Mouse (Mus musculus): ENCODE measurements at regions not wholly inside any gene's neighbourhood (a gene's known extent, or its start where the extent isn't known, plus 50 kb on each side); places are given as distances from the start of the nearest gene placed in this dataset.
A peak's percentile ranks its signal among the peaks of the same experiment; 100 is the strongest.

- Histone ChIP-seq H3K9ac (ENCODE audit: low read length) (no peak overlapping the region), H3K36me3 (ENCODE audit: control insufficient read depth, insufficient read depth) (no peaks in the 10 kb centered on the region), H3K27ac (ENCODE audit: low read length) (no peak overlapping the region), H3K4me1 (ENCODE audit: control insufficient read depth, insufficient read depth, low read length) (no peaks in the 10 kb centered on the region), H3K4me2 (ENCODE audit: low read depth, low read length) (no peak overlapping the region), H3K27me3 (ENCODE audit: control insufficient read depth, insufficient read depth, low read length) (peaks cover 4% of the 10 kb centered on the region; the same call in 1 of the 2 replicates), H3K9me3 (replicated peaks; ENCODE audit: control insufficient read depth, low read length) (no peaks in the 10 kb centered on the region), H3K4me3 (ENCODE audit: low read length) (no peak overlapping the region)
- 77% methylated on average over 2 of the region's 2 CpGs for WGBS
- no peak for ATAC-seq (replicated peaks; ENCODE audit: extremely low read depth, insufficient read depth, low FRiP score)
Measured at GRCm38 (mm10) chr16:92917356-92917755, 91.4 kb upstream of the Runx1 start.

GRCm38 (mm10) chr16:92915651-92916050, 89.7 kb upstream of the Runx1 start:
- no peaks in the 10 kb centered on the region for H3K36me3 ChIP-seq (ENCODE audit: control insufficient read depth, insufficient read depth)
- no peak overlapping the region for H3K27ac ChIP-seq (ENCODE audit: low read length)
- ATAC-seq (replicated peaks; ENCODE audit: extremely low read depth, insufficient read depth, low FRiP score) = no peak
- no peak overlapping the region for H3K4me3 ChIP-seq (ENCODE audit: low read length)
- H3K9me3 ChIP-seq (replicated peaks; ENCODE audit: control insufficient read depth, low read length) = no peaks in the 10 kb centered on the region
- no peak overlapping the region for H3K4me2 ChIP-seq (ENCODE audit: low read depth, low read length)
- peaks cover 2% of the 10 kb centered on the region; the same call in 1 of the 2 replicates for H3K27me3 ChIP-seq (ENCODE audit: control insufficient read depth, insufficient read depth, low read length)
- 66% methylated on average over 6 of the region's 6 CpGs for WGBS
- H3K4me1 ChIP-seq (ENCODE audit: control insufficient read depth, insufficient read depth, low read length) = no peaks in the 10 kb centered on the region
- H3K9ac ChIP-seq (ENCODE audit: low read length) = no peak overlapping the region

GRCm38 (mm10) chr16:92906873-92907272, 80.9 kb upstream of the Runx1 start:
- Histone ChIP-seq H3K4me2 (ENCODE audit: low read depth, low read length) (no peak overlapping the region), H3K4me3 (ENCODE audit: low read length) (no peak overlapping the region), H3K9ac (ENCODE audit: low read length) (no peak overlapping the region), H3K9me3 (replicated peaks; ENCODE audit: control insufficient read depth, low read length) (no peaks in the 10 kb centered on the region), H3K27me3 (ENCODE audit: control insufficient read depth, insufficient read depth, low read length) (peaks cover 11% of the 10 kb centered on the region), H3K27ac (ENCODE audit: low read length) (no peak overlapping the region), H3K4me1 (ENCODE audit: control insufficient read depth, insufficient read depth, low read length) (no peaks in the 10 kb centered on the region), H3K36me3 (ENCODE audit: control insufficient read depth, insufficient read depth) (no peaks in the 10 kb centered on the region)
- 86% methylated on average over 4 of the region's 4 CpGs for WGBS
- ATAC-seq (replicated peaks; ENCODE audit: extremely low read depth, insufficient read depth, low FRiP score) = no peak

GRCm38 (mm10) chr16:92905626-92906025, 79.7 kb upstream of the Runx1 start:
- 77% methylated on average over 6 of the region's 6 CpGs for WGBS

GRCm38 (mm10) chr16:92903892-92904473, 78.0 kb upstream of the Runx1 start:
- Histone ChIP-seq H3K9me3 (replicated peaks; ENCODE audit: control insufficient read depth, low read length) (no peaks in the 10 kb centered on the region), H3K4me1 (ENCODE audit: control insufficient read depth, insufficient read depth, low read length) (no peaks in the 10 kb centered on the region), H3K27me3 (ENCODE audit: control insufficient read depth, insufficient read depth, low read length) (peaks cover 15% of the 10 kb centered on the region), H3K4me2 (ENCODE audit: low read depth, low read length) (no peak overlapping the region), H3K36me3 (ENCODE audit: control insufficient read depth, insufficient read depth) (no peaks in the 10 kb centered on the region), H3K27ac (ENCODE audit: low read length) (no peak overlapping the region), H3K4me3 (ENCODE audit: low read length) (no peak overlapping the region), H3K9ac (ENCODE audit: low read length) (no peak overlapping the region)
- ATAC-seq (replicated peaks; ENCODE audit: extremely low read depth, insufficient read depth, low FRiP score) = no peak
- 54% methylated on average over 9 of the region's 9 CpGs for WGBS

More at GRCm38 (mm10) chr16:92905626-92906025, 79.7 kb upstream of the Runx1 start:
- H3K27ac ChIP-seq (ENCODE audit: low read length) = no peak overlapping the region
- H3K27me3 ChIP-seq (ENCODE audit: control insufficient read depth, insufficient read depth, low read length) = peaks cover 12% of the 10 kb centered on the region
- no peak overlapping the region for H3K4me3 ChIP-seq (ENCODE audit: low read length)
- no peaks in the 10 kb centered on the region for H3K9me3 ChIP-seq (replicated peaks; ENCODE audit: control insufficient read depth, low read length)
- no peak overlapping the region for H3K9ac ChIP-seq (ENCODE audit: low read length)
- H3K36me3 ChIP-seq (ENCODE audit: control insufficient read depth, insufficient read depth) = no peaks in the 10 kb centered on the region
- no peaks in the 10 kb centered on the region for H3K4me1 ChIP-seq (ENCODE audit: control insufficient read depth, insufficient read depth, low read length)
- no peak for ATAC-seq (replicated peaks; ENCODE audit: extremely low read depth, insufficient read depth, low FRiP score)
- H3K4me2 ChIP-seq (ENCODE audit: low read depth, low read length) = no peak overlapping the region

- Histone ChIP-seq H3K4me2 (ENCODE audit: low read depth, low read length) (no peak overlapping the region), H3K4me1 (ENCODE audit: control insufficient read depth, insufficient read depth, low read length) (no peaks in the 10 kb centered on the region), H3K27ac (ENCODE audit: low read length) (no peak overlapping the region), H3K9me3 (replicated peaks; ENCODE audit: control insufficient read depth, low read length) (no peaks in the 10 kb centered on the region), H3K4me3 (ENCODE audit: low read length) (no peak overlapping the region), H3K36me3 (ENCODE audit: control insufficient read depth, insufficient read depth) (no peaks in the 10 kb centered on the region), H3K9ac (ENCODE audit: low read length) (no peak overlapping the region), H3K27me3 (ENCODE audit: control insufficient read depth, insufficient read depth, low read length) (peaks cover 17% of the 10 kb centered on the region)
- 82% methylated on average over 7 of the region's 7 CpGs for WGBS
- no peak for ATAC-seq (replicated peaks; ENCODE audit: extremely low read depth, insufficient read depth, low FRiP score)
Measured at GRCm38 (mm10) chr16:92903486-92903885, 77.5 kb upstream of the Runx1 start.

- no peak for ATAC-seq (replicated peaks; ENCODE audit: extremely low read depth, insufficient read depth, low FRiP score)
- Histone ChIP-seq H3K27me3 (ENCODE audit: control insufficient read depth, insufficient read depth, low read length) (peaks cover 16% of the 10 kb centered on the region), H3K4me2 (ENCODE audit: low read depth, low read length) (no peak overlapping the region), H3K9ac (ENCODE audit: low read length) (no peak overlapping the region), H3K27ac (ENCODE audit: low read length) (no peak overlapping the region), H3K4me1 (ENCODE audit: control insufficient read depth, insufficient read depth, low read length) (no peaks in the 10 kb centered on the region), H3K36me3 (ENCODE audit: control insufficient read depth, insufficient read depth) (no peaks in the 10 kb centered on the region), H3K4me3 (ENCODE audit: low read length) (no peak overlapping the region), H3K9me3 (replicated peaks; ENCODE audit: control insufficient read depth, low read length) (no peaks in the 10 kb centered on the region)
- 72% methylated on average over 1 of the region's 1 CpGs for WGBS
Measured at GRCm38 (mm10) chr16:92899704-92900103, 73.8 kb upstream of the Runx1 start.

- Histone ChIP-seq H3K27ac (ENCODE audit: low read length) (no peak overlapping the region), H3K4me3 (ENCODE audit: low read length) (no peak overlapping the region), H3K27me3 (ENCODE audit: control insufficient read depth, insufficient read depth, low read length) (peaks cover 36% of the 10 kb centered on the region), H3K36me3 (ENCODE audit: control insufficient read depth, insufficient read depth) (no peaks in the 10 kb centered on the region), H3K9me3 (replicated peaks; ENCODE audit: control insufficient read depth, low read length) (no peaks in the 10 kb centered on the region), H3K9ac (ENCODE audit: low read length) (no peak overlapping the region), H3K4me2 (ENCODE audit: low read depth, low read length) (no peak overlapping the region), H3K4me1 (ENCODE audit: control insufficient read depth, insufficient read depth, low read length) (peaks cover 16% of the 10 kb centered on the region)
- 19% methylated on average over 2 of the region's 2 CpGs for WGBS
- ATAC-seq (replicated peaks; ENCODE audit: extremely low read depth, insufficient read depth, low FRiP score) = 0 out of 2 replicates have a peak, but pooled peaks have one; percentile 49
Measured at GRCm38 (mm10) chr16:92891741-92892140, 65.8 kb upstream of the Runx1 start.

GRCm38 (mm10) chr16:92890713-92891112, 64.8 kb upstream of the Runx1 start:
- Histone ChIP-seq H3K9ac (ENCODE audit: low read length) (no peak overlapping the region), H3K9me3 (replicated peaks; ENCODE audit: control insufficient read depth, low read length) (no peaks in the 10 kb centered on the region), H3K36me3 (ENCODE audit: control insufficient read depth, insufficient read depth) (no peaks in the 10 kb centered on the region), H3K4me1 (ENCODE audit: control insufficient read depth, insufficient read depth, low read length) (peaks cover 16% of the 10 kb centered on the region), H3K27me3 (ENCODE audit: control insufficient read depth, insufficient read depth, low read length) (peaks cover 46% of the 10 kb centered on the region), H3K27ac (ENCODE audit: low read length) (no peak overlapping the region), H3K4me3 (ENCODE audit: low read length) (no peak overlapping the region), H3K4me2 (ENCODE audit: low read depth, low read length) (no peak overlapping the region)
- no peak; the same call in 1 of the 2 replicates for ATAC-seq (replicated peaks; ENCODE audit: extremely low read depth, insufficient read depth, low FRiP score)
- WGBS = 32% methylated on average over 3 of the region's 3 CpGs
